Mouse (Mus musculus) G1E-ER4 (cell line): ENCODE data around the gene Copa. TPM values are rescaled to one million over a fixed set of nuclear protein-coding genes. Genes with fewer than 3 reads are reported as not detected.

Source experiments
- GATA1 ChIP-seq: IDR thresholded peaks from one replicate; pipeline ENCODE4 v1.8.0; 2012; ENCODE audit warnings: low read length, inconsistent platforms
- polyA plus RNA-seq: library from polyadenylated mRNA; stranded (reverse); fragments of >175 nt; gene quantifications from 2 replicates; pipeline ENCODE4 v1.2.3, GENCODE M21; 2012

The Copa gene
- polyA plus RNA-seq = 33.9 and 43.9 TPM in 2 replicates

DNA sequence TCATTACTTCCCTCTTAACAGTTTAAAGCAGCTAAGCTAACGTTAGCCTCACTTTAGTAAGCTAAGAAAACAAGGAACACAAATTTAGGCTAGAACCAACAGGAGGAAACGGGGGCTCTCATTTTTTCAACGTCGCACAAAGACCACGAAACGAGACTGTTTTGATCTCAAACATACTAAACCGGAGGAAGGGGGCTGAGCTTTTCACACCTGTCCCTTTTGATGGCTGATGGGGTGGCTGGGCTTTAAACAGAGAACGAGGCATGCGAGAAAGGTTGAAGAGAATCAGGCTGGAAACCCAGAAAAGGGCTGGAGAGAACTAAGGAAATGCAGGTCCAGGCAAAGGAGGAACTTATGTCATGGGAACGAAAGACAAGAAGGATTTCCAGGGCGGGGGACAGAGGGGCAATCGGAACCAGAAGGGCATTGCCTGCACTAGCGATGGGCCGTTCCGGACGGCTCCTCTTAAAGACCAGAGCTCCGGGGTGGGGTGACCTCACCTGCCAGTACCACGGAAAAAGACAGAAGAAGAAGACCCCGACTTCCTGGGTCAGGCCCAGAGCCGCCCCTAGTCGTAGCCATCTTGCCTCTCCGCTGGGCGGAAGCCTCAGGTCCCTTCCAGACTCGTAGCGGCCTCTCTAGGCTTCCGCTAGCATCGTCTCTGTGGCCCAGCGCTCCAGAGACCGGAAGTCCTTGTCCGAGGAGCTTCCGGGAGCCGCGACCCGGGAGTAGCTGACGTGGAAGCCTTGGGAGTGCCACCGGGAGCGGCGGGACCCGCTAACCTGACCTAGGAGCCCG lies at the start of gene Copa, which contains the start of gene Ncstn:
TSS of gene Copa (plus strand) at position 429 of the 798 bp plus-strand sequence.
TSS of gene Ncstn (minus strand) at position 695 of the 798 bp plus-strand sequence.
- TF ChIP-seq GATA1 = no peak

DNA sequence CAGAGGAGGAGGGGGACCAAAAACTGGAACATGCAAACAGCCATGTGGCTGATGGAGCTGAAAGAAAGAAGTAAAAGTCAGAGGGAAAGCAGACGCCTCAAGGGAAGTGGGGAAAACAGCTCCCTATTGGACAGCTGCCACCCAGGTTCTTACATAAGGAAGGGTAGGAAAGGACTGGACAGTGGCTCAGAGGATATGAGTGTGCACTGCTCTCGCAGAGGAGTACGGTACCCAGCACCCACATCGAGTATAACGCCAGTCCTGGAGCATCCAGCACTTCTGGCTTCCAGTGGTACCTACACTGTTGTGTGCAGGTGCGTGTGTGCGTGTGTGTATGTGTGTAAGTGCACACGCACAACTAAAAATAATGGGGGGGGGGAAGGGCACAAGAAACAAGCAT lies 35.9 kb upstream of the Copa start:
- TF ChIP-seq GATA1 = no peak

DNA sequence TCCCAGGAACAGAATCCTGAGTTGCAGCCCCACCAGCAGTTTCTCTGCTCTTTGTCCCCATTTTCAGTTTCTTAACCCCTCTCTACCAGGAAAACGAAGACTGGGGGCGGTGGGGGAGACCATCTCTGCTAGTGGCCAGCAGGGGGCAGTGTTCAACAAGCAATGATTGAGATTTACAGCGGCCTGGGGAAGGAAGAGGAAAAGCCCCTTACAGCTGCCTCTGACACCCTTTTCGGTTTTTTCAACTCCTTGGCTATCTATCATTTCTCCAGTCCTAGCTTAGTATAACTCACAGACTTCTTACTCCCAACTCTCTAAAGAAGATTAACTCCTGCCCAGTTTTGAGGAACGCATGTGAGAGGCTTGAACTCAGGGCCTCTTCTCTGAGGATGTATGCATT lies 35.4 kb upstream of the Copa start:
- TF ChIP-seq GATA1 = no peak

GRCm38 (mm10) chr1:172048241-172048734 lies 34.0 kb upstream of the Copa start:
- no peak for TF ChIP-seq GATA1

DNA sequence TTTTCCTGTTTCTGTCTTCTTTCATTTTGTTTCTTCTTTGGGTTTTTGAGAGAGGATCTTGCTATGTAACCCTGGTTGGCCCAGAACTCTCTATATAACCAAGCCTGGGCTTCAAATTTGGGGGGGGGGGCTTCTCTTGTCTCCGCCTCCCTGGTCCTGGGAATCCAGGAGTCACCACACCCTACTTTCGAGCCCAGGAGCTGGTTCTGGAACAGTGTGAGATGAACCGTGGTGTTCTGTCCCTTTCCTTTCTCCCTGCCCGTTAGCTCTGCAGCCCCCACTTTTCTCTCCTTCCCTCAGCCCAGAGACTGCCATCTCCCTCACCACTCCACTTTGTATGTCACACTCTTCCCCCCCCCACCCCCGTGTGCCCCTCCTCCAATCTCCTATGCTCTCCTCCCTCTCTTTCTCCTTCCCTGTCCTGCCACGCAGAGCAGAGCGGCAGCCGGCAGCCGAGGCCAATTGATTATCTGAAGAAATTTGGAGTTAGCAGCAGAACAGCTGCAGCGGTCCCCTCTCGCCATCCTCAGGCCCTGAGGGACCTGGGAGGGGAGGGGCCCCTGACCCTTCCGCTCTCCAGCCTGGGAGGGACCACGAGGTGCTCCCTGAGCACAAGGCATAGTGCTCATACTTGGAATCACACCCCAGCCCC lies 33.1 kb upstream of the Copa start:
- TF ChIP-seq GATA1 = no peak

GRCm38 (mm10) chr1:172052766-172053279 lies 29.5 kb upstream of the Copa start:
- TF ChIP-seq GATA1 = no peak

GRCm38 (mm10) chr1:172053541-172054440 lies 28.5 kb upstream of the Copa start:
- no peak for TF ChIP-seq GATA1

DNA sequence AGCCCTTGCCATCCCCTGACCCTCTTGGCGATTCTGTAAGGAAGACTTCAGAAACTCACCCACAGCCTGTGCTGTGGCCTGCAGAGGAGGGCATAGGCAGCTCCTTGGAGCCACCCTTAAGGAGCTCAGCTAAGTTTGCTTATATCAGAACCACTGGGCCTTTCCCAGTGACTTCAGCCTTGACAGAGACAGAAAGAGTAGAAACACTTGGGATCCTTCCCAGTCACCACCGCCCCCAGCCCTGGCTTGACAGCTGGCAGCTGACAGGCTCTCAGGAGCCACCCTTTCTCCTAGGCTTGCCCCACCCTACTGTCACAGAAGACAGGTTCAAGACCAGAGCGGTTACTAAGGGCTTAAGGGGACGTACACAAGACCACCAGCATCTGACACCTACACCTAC lies 26.1 kb upstream of the Copa start:
- no peak for TF ChIP-seq GATA1

- TF ChIP-seq GATA1 = no peak
These were observed 24.8 kb upstream of the Copa start, which contains the start of gene Nhlh1 for GRCm38 (mm10) chr1:172057491-172057921. TSS of gene Nhlh1 (minus strand) at chr1:172057573.

DNA sequence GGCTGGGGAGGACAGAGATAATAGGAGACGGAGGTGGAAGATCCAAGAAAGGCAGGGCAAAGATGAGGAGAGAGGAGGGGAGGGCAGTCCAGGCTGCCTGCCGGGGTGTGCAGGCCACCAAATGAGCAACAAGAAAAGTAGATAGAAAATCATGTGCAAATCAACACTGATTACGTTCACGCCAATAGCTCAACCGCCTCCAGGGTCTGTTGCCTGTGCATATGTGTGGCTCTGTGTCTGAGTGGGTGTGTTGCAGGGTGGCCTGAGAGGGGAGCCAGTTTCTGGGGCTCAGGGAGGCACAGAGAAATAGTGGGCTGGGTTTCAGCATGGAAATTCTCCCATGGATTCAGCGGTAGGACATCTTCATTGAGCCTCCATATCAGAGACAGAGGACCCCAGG lies 24.0 kb upstream of the Copa start:
- no peak for TF ChIP-seq GATA1

- TF ChIP-seq GATA1 = no peak
These were observed 23.5 kb upstream of the Copa start for GRCm38 (mm10) chr1:172058874-172059273.

DNA sequence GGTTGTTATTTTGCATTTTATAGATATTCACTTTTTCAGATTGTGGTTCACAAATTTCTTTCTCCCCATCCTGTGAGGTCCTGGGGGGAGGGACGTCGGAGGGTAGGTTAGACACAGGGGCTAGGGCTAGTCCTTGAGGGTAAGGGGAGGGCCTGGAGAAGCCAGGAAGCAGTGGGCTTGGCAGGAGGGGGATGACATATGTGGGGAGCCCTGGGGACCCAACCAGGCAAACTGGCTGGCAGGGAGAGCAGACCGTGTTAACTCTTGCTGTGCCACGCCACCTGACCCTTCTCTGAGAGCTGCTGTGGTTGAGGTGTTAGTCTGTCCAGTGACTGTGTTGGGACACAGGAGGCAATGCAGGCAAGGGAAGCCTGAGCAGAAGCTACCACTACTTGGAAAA lies 21.7 kb upstream of the Copa start:
- no peak for TF ChIP-seq GATA1

DNA sequence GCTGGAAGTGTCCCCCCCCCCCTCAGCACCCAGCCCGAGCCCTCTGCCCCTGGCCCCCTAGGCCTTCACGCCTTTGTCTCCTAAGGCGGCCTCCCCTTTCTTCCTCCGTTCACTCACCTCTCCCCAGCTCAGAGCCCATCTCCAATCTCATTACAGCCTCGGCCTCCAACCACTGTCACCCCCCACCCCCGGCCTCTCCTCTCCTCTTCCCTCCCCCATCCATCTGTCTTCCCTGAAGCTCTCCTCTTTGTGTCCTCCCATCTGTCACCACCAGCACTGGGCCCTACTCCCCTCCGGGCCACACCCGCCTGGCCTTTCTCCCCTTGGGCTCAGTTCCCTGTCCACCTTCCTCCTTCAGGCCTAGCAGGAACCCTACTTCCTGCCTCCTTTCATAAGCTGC lies 21.1 kb upstream of the Copa start:
- TF ChIP-seq GATA1 = no peak

DNA sequence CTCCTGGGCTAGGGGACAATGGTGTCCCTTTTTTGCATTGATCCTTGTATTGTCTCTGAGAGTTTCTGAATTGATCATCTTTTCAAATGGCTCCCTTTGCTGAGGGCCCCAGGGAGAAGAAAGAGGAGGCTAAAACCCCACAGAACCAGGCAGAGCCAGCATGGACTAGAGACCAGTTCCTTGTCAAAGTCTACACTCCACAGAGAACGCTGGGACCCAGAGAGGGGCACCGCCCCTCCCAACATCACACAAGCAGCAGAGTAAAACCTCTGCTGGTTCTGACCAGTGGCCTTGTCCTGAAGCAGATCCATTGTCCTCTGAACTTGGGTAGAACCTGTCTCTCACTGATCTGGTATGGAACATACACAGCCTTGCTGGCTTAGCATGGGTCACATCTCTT lies 20.2 kb upstream of the Copa start:
- no peak for TF ChIP-seq GATA1

DNA sequence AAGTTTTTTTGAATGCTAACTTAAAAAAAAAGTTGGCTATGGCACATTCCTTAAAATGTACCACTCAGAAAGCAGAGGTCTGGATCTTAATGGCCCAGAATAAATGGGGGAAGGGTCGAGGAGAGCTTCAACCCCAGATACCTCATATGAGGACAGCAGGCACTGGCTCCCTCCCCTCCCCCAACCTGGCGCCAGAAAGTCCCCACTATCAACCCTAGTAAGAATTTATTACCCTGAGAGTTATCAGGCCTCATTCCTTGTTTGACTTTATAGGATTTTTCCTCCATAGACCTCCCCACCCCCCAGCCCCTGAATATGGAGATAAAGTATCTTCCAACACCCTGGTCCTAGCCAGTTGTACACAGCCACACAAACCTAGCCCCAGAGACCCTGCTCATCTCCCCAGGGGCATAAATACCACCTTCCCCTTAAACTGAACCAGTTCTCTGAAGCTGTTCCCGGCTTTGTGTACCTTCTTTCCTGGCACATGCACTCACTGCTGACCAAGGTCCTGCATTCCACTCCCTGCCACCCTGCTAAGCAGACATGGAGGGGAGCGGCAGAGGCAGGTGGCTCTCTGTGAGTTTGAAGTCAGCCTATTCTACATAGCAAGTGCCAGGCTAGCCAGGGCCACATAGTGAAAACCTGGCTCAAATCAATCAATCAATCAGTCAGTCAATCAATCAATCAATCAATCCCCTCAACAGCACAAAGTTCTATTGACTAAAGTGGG lies 18.9 kb upstream of the Copa start:
- TF ChIP-seq GATA1 = no peak
